Mouse (Mus musculus) lung, embryonic 16.5 days (tissue): ENCODE measurements around the gene Slco3a1. TPM values are rescaled to one million over a fixed set of nuclear protein-coding genes. Genes with fewer than 3 reads are reported as not detected.
A peak's percentile ranks its signal among the peaks of the same experiment; 100 is the strongest.
"Not testable (repeated sequence)": the region's sequence is repeated elsewhere in the genome, so short reads cannot be mapped to it uniquely, and the experiment has no call there.

ENCODE experiments used
- ATAC-seq: fragments of 200-750 bp; cut with Nextera tagmentation; 2 replicates; pipeline ENCODE4 v1.8.0; 2017; ENCODE audit warnings: low read depth, mild to moderate bottlenecking, moderate library complexity
- H3K27ac ChIP-seq: fragments of 300-500 bp; sonication (generic); 2 replicates; pipeline ENCODE4 v1.5.1; 2014; ENCODE audit warnings: mild to moderate bottlenecking, control low read depth, low read length
- H3K27me3 ChIP-seq: fragments of 300-500 bp; sonication (generic); 2 replicates; pipeline ENCODE4 v1.6.1; 2014; ENCODE audit warnings: low read depth, low read length, mixed read lengths; ENCODE audit not compliant: control insufficient read depth, insufficient read depth
- H3K36me3 ChIP-seq: fragments of 300-500 bp; sonication (generic); 2 replicates; pipeline ENCODE4 v1.6.1; 2014; ENCODE audit warnings: low read length; ENCODE audit not compliant: control insufficient read depth, insufficient read depth
- H3K4me1 ChIP-seq: fragments of 300-500 bp; sonication (generic); replicated peaks from 2 replicates; pipeline ENCODE4 v1.6.1; 2014; ENCODE audit warnings: low read length, mixed read lengths; ENCODE audit not compliant: control insufficient read depth, insufficient read depth
- H3K4me2 ChIP-seq: fragments of 300-500 bp; sonication (generic); 2 replicates; pipeline ENCODE4 v1.6.1; 2014; ENCODE audit warnings: low read depth, low read length, control low read depth
- H3K4me3 ChIP-seq: fragments of 300-500 bp; sonication (generic); 2 replicates; pipeline ENCODE4 v1.5.1; 2014; ENCODE audit warnings: mild to moderate bottlenecking, low read length, control low read depth
- H3K9ac ChIP-seq: fragments of 300-500 bp; sonication (generic); 2 replicates; pipeline ENCODE4 v1.6.1; 2014; ENCODE audit warnings: low read length, control low read depth
- H3K9me3 ChIP-seq: fragments of 300-500 bp; sonication (generic); 2 replicates; pipeline ENCODE4 v1.6.1; 2016; ENCODE audit warnings: low read length; ENCODE audit not compliant: control insufficient read depth
- WGBS: fragments of 180-500 bp; shearing (Covaris S2); extraction: QIAGEN DNeasy Blood & Tissue Kit; methylation state at CpG from one replicate; pipeline ENCODE4 v1.1.7; 2014; 5-methylcytosine and 5-hydroxymethylcytosine counted together
- polyA plus RNA-seq: library from polyadenylated mRNA; unstranded; fragments of >200 nt; fragmentation: Nextera tagmentation; extraction: Ambion mirVana; gene quantifications from 2 replicates; pipeline ENCODE4 v1.2.1, GENCODE M21; 2015

Slco3a1 gene
- polyA plus RNA-seq, 1 experiment from 2014 or later, result 9.7 TPM

- Histone ChIP-seq H3K4me1 (peaks cover 20% of the 10 kb centered on the region), H3K4me3 (no peak overlapping the region), H3K4me2 (no peak overlapping the region), H3K36me3 (no peaks in the 10 kb centered on the region), H3K9ac (no peak overlapping the region), H3K9me3 (no peaks in the 10 kb centered on the region), H3K27me3 (no peaks in the 10 kb centered on the region), H3K27ac (no peak overlapping the region)
- 64% methylated on average over 13 of the region's 13 CpGs for WGBS
- no peak for ATAC-seq
These were observed 132.6 kb downstream of the Slco3a1 start for GRCm38 (mm10) chr7:74422002-74422401.

GRCm38 (mm10) chr7:74421591-74421990 is 133.0 kb downstream of the Slco3a1 start:
- Histone ChIP-seq H3K4me1 (peaks cover 20% of the 10 kb centered on the region), H3K4me2 (no peak overlapping the region), H3K4me3 (no peak overlapping the region), H3K27ac (no peak overlapping the region), H3K9ac (no peak overlapping the region), H3K36me3 (no peaks in the 10 kb centered on the region), H3K27me3 (no peaks in the 10 kb centered on the region), H3K9me3 (no peaks in the 10 kb centered on the region)
- ATAC-seq, result no peak
- whole genome bisulfite sequencing, result 77% methylated on average over 2 of the region's 2 CpGs

DNA sequence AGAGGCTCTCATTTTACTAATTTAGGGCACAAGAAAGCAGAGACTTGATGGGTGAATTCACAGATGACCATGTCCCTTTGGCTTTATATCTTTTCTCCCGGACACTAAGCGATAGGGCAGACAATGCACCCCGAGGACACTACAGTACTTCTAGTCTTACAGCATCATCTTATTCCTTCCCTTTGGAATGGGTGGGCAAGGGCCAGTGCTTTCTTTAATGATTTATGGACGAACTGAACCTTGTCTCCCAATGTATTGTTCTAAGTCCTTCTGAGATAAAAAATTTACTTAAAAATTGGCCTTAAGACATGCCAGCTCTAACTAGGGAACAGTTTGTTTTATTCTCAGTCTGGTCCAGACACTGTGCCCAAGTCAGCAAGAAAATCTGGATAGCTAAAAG is 134.9 kb downstream of the Slco3a1 start:
- Histone ChIP-seq H3K9ac (no peak overlapping the region), H3K4me2 (no peak overlapping the region), H3K9me3 (no peaks in the 10 kb centered on the region), H3K4me1 (peaks cover 14% of the 10 kb centered on the region), H3K4me3 (no peak overlapping the region), H3K27ac (no peak overlapping the region), H3K36me3 (no peaks in the 10 kb centered on the region), H3K27me3 (no peaks in the 10 kb centered on the region)
- ATAC-seq, result no peak
- WGBS, result 84% methylated on average over 4 of the region's 4 CpGs

DNA sequence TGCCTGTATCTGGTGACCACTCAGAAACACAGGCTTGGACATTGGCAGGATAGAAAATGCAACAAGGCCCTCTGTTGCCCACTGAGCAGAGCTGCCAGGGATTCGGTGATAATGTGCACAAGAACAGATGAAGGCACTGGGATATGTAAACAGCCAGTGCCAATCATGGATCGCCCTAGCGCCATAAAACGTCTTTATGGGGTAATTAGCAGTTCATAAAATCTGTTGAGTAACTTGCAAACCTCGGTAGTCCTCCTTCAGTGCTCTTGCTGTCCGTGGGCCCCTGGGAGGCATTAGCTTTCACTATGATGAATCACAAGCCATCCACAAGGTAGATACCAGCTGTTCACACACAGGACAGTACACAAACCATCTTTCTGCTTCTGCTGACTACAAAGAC is 137.6 kb downstream of the Slco3a1 start:
- WGBS, result 49% methylated on average over 6 of the region's 6 CpGs
- H3K27ac ChIP-seq, result no peak overlapping the region
- H3K27me3 ChIP-seq, result no peaks in the 10 kb centered on the region
- H3K4me3 ChIP-seq, result no peak overlapping the region
- no peaks in the 10 kb centered on the region for H3K36me3 ChIP-seq
- H3K4me1 ChIP-seq, result peaks cover 7% of the 10 kb centered on the region
- no peak overlapping the region for H3K9ac ChIP-seq
- H3K4me2 ChIP-seq, result no peak overlapping the region
- H3K9me3 ChIP-seq, result no peaks in the 10 kb centered on the region
- ATAC-seq, result no peak

GRCm38 (mm10) chr7:74415241-74415640 is 139.3 kb downstream of the Slco3a1 start:
- Histone ChIP-seq H3K27me3 (no peaks in the 10 kb centered on the region), H3K9me3 (no peaks in the 10 kb centered on the region), H3K4me1 (peaks cover 7% of the 10 kb centered on the region), H3K36me3 (no peaks in the 10 kb centered on the region), H3K9ac (no peak overlapping the region), H3K4me2 (no peak overlapping the region), H3K4me3 (no peak overlapping the region), H3K27ac (no peak overlapping the region)
- ATAC-seq, result no peak
- WGBS, result 89% methylated on average over 6 of the region's 6 CpGs

GRCm38 (mm10) chr7:74413738-74414716 is 140.6 kb downstream of the Slco3a1 start:
- Histone ChIP-seq H3K27ac (peak overlapping the region; percentile 36; the same call in 1 of the 2 replicates), H3K9ac (no peak overlapping the region)
- 55% methylated on average over 9 of the region's 9 CpGs for WGBS

GRCm38 (mm10) chr7:74408601-74409323 is 145.8 kb downstream of the Slco3a1 start:
- no peak overlapping the region for H3K4me2 ChIP-seq
- H3K4me3 ChIP-seq, result no peak overlapping the region
- H3K9ac ChIP-seq, result no peak overlapping the region
- no peaks in the 10 kb centered on the region for H3K9me3 ChIP-seq
- ATAC-seq, result no peak
- no peak overlapping the region for H3K27ac ChIP-seq
- no peaks in the 10 kb centered on the region for H3K27me3 ChIP-seq
- WGBS, result 57% methylated on average over 13 of the region's 13 CpGs
- peaks cover 4% of the 10 kb centered on the region for H3K4me1 ChIP-seq
- no peaks in the 10 kb centered on the region for H3K36me3 ChIP-seq

More at GRCm38 (mm10) chr7:74413738-74414716, 140.6 kb downstream of the Slco3a1 start:
- Histone ChIP-seq H3K36me3 (no peaks in the 10 kb centered on the region), H3K27me3 (no peaks in the 10 kb centered on the region), H3K4me1 (peaks cover 7% of the 10 kb centered on the region), H3K4me2 (no peak overlapping the region), H3K9me3 (no peaks in the 10 kb centered on the region), H3K4me3 (no peak overlapping the region)
- ATAC-seq, result no peak

DNA sequence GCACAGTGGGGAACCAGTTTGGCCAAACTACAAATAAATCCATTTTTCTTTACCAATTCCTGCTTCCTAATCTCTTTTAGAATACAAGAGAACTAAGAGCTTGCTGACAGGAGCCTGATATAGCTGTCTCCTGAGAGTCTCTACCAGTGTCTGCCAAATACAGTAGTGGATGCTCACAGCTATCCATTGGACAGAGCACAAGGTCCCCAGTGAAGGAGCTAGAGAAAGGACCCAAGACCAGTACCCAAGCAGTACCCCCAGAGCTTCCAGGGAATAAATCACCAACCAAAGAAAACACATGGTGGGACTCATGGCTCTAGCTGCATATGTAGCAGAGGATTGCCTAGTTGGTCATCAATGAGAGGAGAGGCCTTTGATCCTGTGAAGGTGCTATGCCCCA is 146.7 kb downstream of the Slco3a1 start:
- not testable (repeated sequence) for ATAC-seq, H3K36me3 ChIP-seq, H3K9me3 ChIP-seq

DNA sequence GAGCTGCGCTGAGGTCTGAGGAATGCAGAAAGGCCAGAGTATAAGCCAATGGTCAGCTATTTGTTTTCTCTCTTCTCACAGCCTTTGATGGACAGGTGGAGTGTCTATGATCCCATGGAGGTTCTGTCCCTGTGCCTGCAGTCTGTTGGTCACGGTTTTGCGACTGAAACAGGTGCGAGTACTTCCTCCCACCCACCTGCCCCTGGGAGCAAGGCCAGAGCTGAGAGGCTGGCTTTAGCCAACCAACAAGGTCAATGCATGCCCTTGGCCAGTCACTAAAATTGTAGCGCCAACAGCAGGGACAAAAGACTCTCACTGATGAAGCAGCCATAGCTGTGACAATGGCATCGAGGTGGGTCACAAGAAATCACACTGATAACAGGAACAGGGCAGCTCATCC is 154.9 kb downstream of the Slco3a1 start:
- Histone ChIP-seq H3K36me3 (no peaks in the 10 kb centered on the region), H3K27ac (no peak overlapping the region), H3K4me2 (no peak overlapping the region), H3K4me1 (no peaks in the 10 kb centered on the region), H3K9ac (no peak overlapping the region), H3K4me3 (no peak overlapping the region), H3K9me3 (no peaks in the 10 kb centered on the region), H3K27me3 (no peaks in the 10 kb centered on the region)
- 83% methylated on average over 6 of the region's 6 CpGs for WGBS
- no peak for ATAC-seq

More for the DNA sequence above, 146.7 kb downstream of the Slco3a1 start:
- H3K27ac ChIP-seq, H3K4me2 ChIP-seq, H3K9ac ChIP-seq, H3K4me1 ChIP-seq, H3K4me3 ChIP-seq, H3K27me3 ChIP-seq: not testable (repeated sequence)
